Mouse (Mus musculus): ENCODE results near the gene Cdc5l.

DNA sequence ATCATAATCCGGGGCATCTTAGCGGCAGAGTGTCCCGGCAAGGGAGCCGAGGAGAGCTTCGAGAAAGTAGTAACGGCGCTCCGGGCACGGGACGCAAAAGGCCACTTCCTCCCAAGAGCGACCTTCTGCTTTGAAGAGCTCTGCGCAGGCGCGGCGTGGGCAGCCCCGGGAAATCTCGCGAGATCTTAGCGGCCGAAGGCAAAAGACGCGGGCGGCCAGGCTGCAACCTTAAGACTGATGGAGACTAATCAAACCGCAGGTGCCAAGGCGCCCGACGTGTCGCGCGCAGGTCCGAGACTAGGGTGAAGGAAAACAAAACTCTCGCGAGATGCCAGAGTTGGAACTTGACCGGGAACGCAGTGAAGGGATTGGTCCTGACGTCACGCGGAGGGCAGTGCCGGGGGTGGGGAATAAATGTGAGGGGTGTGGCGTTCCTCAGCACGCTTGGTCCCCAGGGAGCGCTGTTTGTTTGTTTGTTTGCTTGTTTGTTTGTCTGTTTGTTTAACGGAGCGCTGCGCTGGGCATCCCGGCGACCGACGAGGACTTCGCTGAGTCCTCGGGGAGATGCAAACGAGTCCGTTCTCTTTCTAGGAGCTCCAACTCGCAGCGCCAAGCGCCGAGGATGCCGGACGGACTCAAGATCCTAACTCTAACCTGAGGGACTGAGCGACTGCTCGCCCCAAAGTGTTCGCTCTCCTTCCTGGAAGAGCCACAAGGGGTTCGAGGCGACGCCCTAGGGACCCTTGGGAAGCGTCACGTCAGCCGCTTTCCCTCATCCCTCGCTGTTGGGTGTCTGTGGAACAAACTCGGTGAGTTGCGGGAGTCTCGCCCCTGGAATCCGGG, at the start of gene Cdc5l:
- TF ChIP-seq CTCF (IDR thresholded peaks at IDR 0.05; ENCODE audit: control insufficient read depth, insufficient read depth, insufficient replicate concordance, low read depth, low read length) (peak; percentile 18; the same call in 1 of the 2 replicates), POLR2A (IDR thresholded peaks at IDR 0.05; ENCODE audit: control insufficient read depth, low read depth, low read length) (peak; percentile 82)
